In genomic region chr10:25317665-25318064, GRCm38 (mm10) we compare ENCODE assay signal across 18 mouse cellular contexts. TPM values are rescaled to one million over a fixed set of nuclear protein-coding genes. Genes with fewer than 3 reads are reported as not detected.
DNase-seq lines count a peak whose midpoint lies in the region; ATAC-seq lines count a peak whose summit lies in the region.
"Had no signal": no experiment of that assay in that cellular context is flagged by ENCODE, and none has a peak within 500 bp of the region (broad histone marks: within the 10 kb centered on the region; RNA-seq: fewer than 3 reads in every experiment).

No protein-coding gene starts in this region.

- DNase-seq in heart, adult 8-10 months (ENCODE audit: low spot score), result no peak
- DNase-seq in lung, adult 18-20 months, result peak; percentile 39 to 58
- DNase-seq in lung, postnatal 14 days, result no peak
- peak; percentile 52 for DNase-seq in R1 (ENCODE audit: low read depth, low spot score)
- DNase-seq in urinary bladder, postnatal 4 days (ENCODE audit: low spot score in 2 of 2), result no peak
- DNase-seq in gastrocnemius, adult 18-20 months (ENCODE audit: low spot score), result no peak
- DNase-seq: adrenal gland, postnatal 36 days; cerebellum, adult 9-11 months; kidney, adult 9 months; kidney, postnatal 36 days; right cerebral cortex, postnatal 14 days had no signal

- H3K27me3 ChIP-seq in heart, embryonic 14.5 days (ENCODE audit: control insufficient read depth, insufficient read depth, low read length), result no peaks in the 10 kb centered on the region
- no peaks in the 10 kb centered on the region for H3K27me3 ChIP-seq in liver, embryonic 16.5 days (ENCODE audit: control insufficient read depth, insufficient read depth, low read depth, low read length)
- H3K27me3 ChIP-seq: embryonic facial prominence, embryonic 13.5 days; hindbrain, embryonic 15.5 days; Patski had no signal

- no peaks in the 10 kb centered on the region for H3K36me3 ChIP-seq in heart, embryonic 14.5 days (ENCODE audit: control insufficient read depth, insufficient read depth, low read length)
- no peaks in the 10 kb centered on the region for H3K36me3 ChIP-seq in liver, embryonic 16.5 days (ENCODE audit: control insufficient read depth, insufficient read depth)
- H3K36me3 ChIP-seq: embryonic facial prominence, embryonic 13.5 days; hindbrain, embryonic 15.5 days; limb, embryonic 12.5 days had no signal

- H3K4me1 ChIP-seq in heart, embryonic 14.5 days (ENCODE audit: control insufficient read depth in 2 of 2, insufficient read depth in 2 of 2, low read length in 2 of 2), result peaks cover 12 to 16% of the 10 kb centered on the region in 2 experiments; a peak in 3 of 4 replicates
- no peaks in the 10 kb centered on the region for H3K4me1 ChIP-seq in liver, embryonic 16.5 days (ENCODE audit: control insufficient read depth, low read depth, low read length)

- H3K9ac ChIP-seq in heart, embryonic 14.5 days (ENCODE audit: low read length), result no peak overlapping the region
- H3K9ac ChIP-seq in liver, embryonic 16.5 days (ENCODE audit: low read depth, low read length), result no peak overlapping the region
- H3K9ac ChIP-seq: embryonic facial prominence, embryonic 13.5 days; hindbrain, embryonic 15.5 days; limb, embryonic 12.5 days had no signal

- no peaks in the 10 kb centered on the region for H3K9me3 ChIP-seq in heart, embryonic 14.5 days (ENCODE audit: control insufficient read depth, low read length)
- no peaks in the 10 kb centered on the region for H3K9me3 ChIP-seq in liver, embryonic 16.5 days (replicated peaks; ENCODE audit: control insufficient read depth, low read length)
- H3K9me3 ChIP-seq: embryonic facial prominence, embryonic 13.5 days; hindbrain, embryonic 15.5 days; limb, embryonic 12.5 days had no signal

- no peak for ATAC-seq in heart, embryonic 14.5 days (ENCODE audit: insufficient number of reproducible peaks, insufficient read depth, low FRiP score, low read depth)
- peak; percentile 64 for ATAC-seq in liver, embryonic 16.5 days (ENCODE audit: low read depth)
- ATAC-seq: forebrain, embryonic 16.5 days; Patski had no signal

- no peak overlapping the region for H3K4me3 ChIP-seq in heart, embryonic 14.5 days (ENCODE audit: control insufficient read depth in 1 of 2, insufficient read depth in 1 of 2, low read depth in 1 of 2, low read length in 2 of 2)
- H3K4me3 ChIP-seq in liver, embryonic 16.5 days (ENCODE audit: low read depth, low read length), result no peak overlapping the region
- H3K4me3 ChIP-seq: embryonic facial prominence, embryonic 13.5 days; hindbrain, embryonic 15.5 days; limb, embryonic 12.5 days had no signal

- H3K4me2 ChIP-seq in heart, embryonic 14.5 days (ENCODE audit: low read length), result peak overlapping the region; percentile 28
- H3K4me2 ChIP-seq in liver, embryonic 16.5 days (ENCODE audit: low read depth, low read length), result no peak overlapping the region
- H3K4me2 ChIP-seq: embryonic facial prominence, embryonic 13.5 days; hindbrain, embryonic 15.5 days; limb, embryonic 12.5 days had no signal

- H3K27ac ChIP-seq in heart, embryonic 14.5 days (replicated peaks in 1 of 2; ENCODE audit: control insufficient read depth in 1 of 2, insufficient read depth in 1 of 2, low read depth in 2 of 2, low read length in 2 of 2), result peak overlapping the region in 1 of 2 experiments; percentile 78; a peak in 2 of 4 replicates
- no peak overlapping the region for H3K27ac ChIP-seq in liver, embryonic 16.5 days (ENCODE audit: low read length)
- H3K27ac ChIP-seq: embryonic facial prominence, embryonic 13.5 days; hindbrain, embryonic 15.5 days; limb, embryonic 12.5 days had no signal

RNA-seq across cellular contexts. Expression of gene Akap7, which starts 10.0 kb away (rescaled TPM):
- polyA plus RNA-seq in heart, embryonic 14.5 days (2014; fragmentation: Nextera tagmentation; extraction: Ambion mirVana), result 42.0 and 43.3 TPM in 2 replicates
- 10 to 100 TPM; 58.9 to 68.6 (median 63.2) TPM for total RNA-seq in heart, adult 8-10 months (2022)
- polyA plus RNA-seq in liver, embryonic 16.5 days (2015; fragmentation: Nextera tagmentation; extraction: Ambion mirVana), result 19.0 and 20.3 TPM in 2 replicates
- 10 to 100 TPM; 14.7 to 20.7 TPM for total RNA-seq in gastrocnemius, adult 18-20 months (2021)

RNA-seq across cellular contexts. Expression of gene Epb41l2, which starts 41.9 kb away (rescaled TPM):
- 45.4 and 53.5 TPM in 2 replicates for polyA plus RNA-seq in heart, embryonic 14.5 days (2014; fragmentation: Nextera tagmentation; extraction: Ambion mirVana)
- 10 to 100 TPM; 34.0 to 46.3 (median 40.7) TPM for total RNA-seq in heart, adult 8-10 months (2022)
- 10.9 and 11.9 TPM in 2 replicates for polyA plus RNA-seq in liver, embryonic 16.5 days (2015; fragmentation: Nextera tagmentation; extraction: Ambion mirVana)
- total RNA-seq in gastrocnemius, adult 18-20 months (2021), result 10 to 100 TPM; 21.9 to 29.9 TPM

Comparison
In these comparisons a context has a peak if more than half of its experiments do, and no peak if none do; other contexts are left out.
1. DNase-seq: peak in lung, adult 18-20 months (2 of 2) and R1 (single experiment); none in heart, adult 8-10 months (single experiment), lung, postnatal 14 days (single experiment), urinary bladder, postnatal 4 days (0 of 2) and gastrocnemius, adult 18-20 months (single experiment).